Mouse (Mus musculus) ES-E14 (cell line): ENCODE data around the gene 2610528J11Rik. TPM values are rescaled to one million over a fixed set of nuclear protein-coding genes. Genes with fewer than 3 reads are reported as not detected.

Experiments
- DNase-seq: peaks from one replicate; pipeline ENCODE4 v3.0.0-alpha.2; 2013; ENCODE audit warnings: low read depth, low spot score
- H3K27ac ChIP-seq: 2 replicates; pipeline ENCODE4 v1.5.1; 2012; ENCODE audit warnings: low read depth, mild to moderate bottlenecking, low read length, moderate library complexity, mixed read lengths; ENCODE audit not compliant: poor library complexity, insufficient read depth, severe bottlenecking
- H3K36me3 ChIP-seq: 2 replicates; pipeline ENCODE4 v1.6.1; 2012; ENCODE audit warnings: mild to moderate bottlenecking, low read length, moderate library complexity, mixed read lengths; ENCODE audit not compliant: control insufficient read depth, poor library complexity, insufficient read depth, severe bottlenecking
- H3K4me1 ChIP-seq, 2 experiments: fragments of 150-350 bp in 1 of 2; sonication (generic) in 1 of 2; 2 replicates each; pipeline ENCODE4 v1.6.1; 2012; ENCODE audit warnings: low read length in 2 of 2, mild to moderate bottlenecking in 1 of 2, mixed read lengths in 1 of 2; ENCODE audit not compliant: control insufficient read depth in 2 of 2, insufficient read depth in 2 of 2, poor library complexity in 1 of 2
- H3K4me3 ChIP-seq, 2 experiments: fragments of 150-350 bp in 1 of 2; sonication (generic) in 1 of 2; 2 replicates each; pipeline ENCODE4 v1.5.1; 2012; ENCODE audit warnings: low read length in 2 of 2, low read depth in 1 of 2, mild to moderate bottlenecking in 1 of 2, mixed read lengths in 1 of 2; ENCODE audit not compliant: insufficient read depth in 1 of 2, poor library complexity in 1 of 2, severe bottlenecking in 1 of 2
- H3K9ac ChIP-seq: 2 replicates; pipeline ENCODE4 v1.6.1; 2012; ENCODE audit warnings: low read depth, mild to moderate bottlenecking, low read length, mixed read lengths; ENCODE audit not compliant: poor library complexity, insufficient read depth, severe bottlenecking
- H3K9me3 ChIP-seq: fragments of 150-350 bp; sonication (generic); 2 replicates; pipeline ENCODE4 v1.6.1; 2012; ENCODE audit warnings: low read depth, mild to moderate bottlenecking, low read length; ENCODE audit not compliant: control insufficient read depth, insufficient read depth
- CHD2 ChIP-seq: IDR thresholded peaks from 2 replicates; pipeline ENCODE4 v1.6.1; 2014; ENCODE audit warnings: mild to moderate bottlenecking, low read depth, low read length, inconsistent platforms
- HCFC1 ChIP-seq: IDR thresholded peaks from 2 replicates; pipeline ENCODE4 v1.6.1; 2012; ENCODE audit warnings: low read length, inconsistent platforms, borderline replicate concordance; ENCODE audit not compliant: insufficient read depth
- MAFK ChIP-seq: IDR thresholded peaks from 2 replicates; pipeline ENCODE4 v1.6.1; 2014; ENCODE audit warnings: mild to moderate bottlenecking, low read depth, low read length, inconsistent platforms; ENCODE audit not compliant: insufficient read depth
- ZC3H11A ChIP-seq: IDR thresholded peaks from 2 replicates; pipeline ENCODE4 v1.6.1; 2012; ENCODE audit warnings: low read depth, mild to moderate bottlenecking, inconsistent platforms, low read length, borderline replicate concordance
- ZNF384 ChIP-seq: IDR thresholded peaks from 2 replicates; pipeline ENCODE4 v1.6.1; 2012; ENCODE audit warnings: low read depth, low read length, inconsistent platforms
- in situ Hi-C, 2 experiments: fragments of 600-800 bp; cut with MboI; formaldehyde crosslinking; loops; one replicate each; pipeline ENCODE4 v1.15.1; 2025; ENCODE audit warnings: low sequenced_read_pairs in 2 of 2, inconsistent platforms in 1 of 2; ENCODE audit not compliant: unreplicated experiment in 2 of 2
- total RNA-seq: library from RNA; depleted of rRNA; stranded (reverse); fragments of 300-350 nt; gene quantifications from 2 replicates; pipeline ENCODE4 v1.2.3, GENCODE M21; 2012

2610528J11Rik gene
- total RNA-seq, 1 experiment: 3.2 TPM

DNA sequence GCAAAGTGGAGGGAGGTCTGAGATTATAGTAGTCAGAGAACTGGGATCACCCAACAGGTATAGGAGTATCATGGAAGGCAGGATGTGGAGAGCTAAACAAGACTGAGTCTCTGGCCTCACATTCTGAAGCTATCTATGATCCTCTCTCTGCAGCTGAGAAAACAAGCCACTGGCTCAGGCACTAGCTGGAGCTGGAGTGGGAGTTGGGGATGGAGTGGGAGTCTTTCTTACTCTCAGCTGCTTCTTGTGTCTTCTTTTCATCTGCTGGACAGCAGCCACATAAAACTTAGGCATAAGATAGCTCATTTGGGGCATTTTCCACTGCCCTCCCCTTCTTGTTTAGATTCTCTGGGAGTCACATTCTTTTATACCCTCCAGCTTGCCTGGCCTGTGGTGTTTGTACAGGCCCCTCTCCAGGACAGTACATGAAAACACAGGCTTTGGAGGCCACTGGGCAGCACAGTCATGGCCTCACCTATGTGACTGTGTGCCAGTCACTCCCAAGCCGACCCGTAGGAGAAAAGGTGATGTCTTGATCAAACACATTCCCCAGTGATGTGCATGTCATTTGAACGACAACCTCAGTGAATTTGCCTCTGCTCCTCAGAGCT is 26.3 kb downstream of the 2610528J11Rik start:
- no peak for TF ChIP-seq MAFK
- TF ChIP-seq CHD2: no peak
- TF ChIP-seq HCFC1: no peak
- TF ChIP-seq ZNF384: no peak
- no peak for TF ChIP-seq ZC3H11A
- no peak for DNase-seq
- Histone ChIP-seq H3K27ac (no peak overlapping the region), H3K4me1 (no peaks in the 10 kb centered on the region), H3K9me3 (no peaks in the 10 kb centered on the region), H3K4me3 (no peak overlapping the region), H3K36me3 (no peaks in the 10 kb centered on the region), H3K9ac (no peak overlapping the region)
- in situ Hi-C loops: no loop called here

DNA sequence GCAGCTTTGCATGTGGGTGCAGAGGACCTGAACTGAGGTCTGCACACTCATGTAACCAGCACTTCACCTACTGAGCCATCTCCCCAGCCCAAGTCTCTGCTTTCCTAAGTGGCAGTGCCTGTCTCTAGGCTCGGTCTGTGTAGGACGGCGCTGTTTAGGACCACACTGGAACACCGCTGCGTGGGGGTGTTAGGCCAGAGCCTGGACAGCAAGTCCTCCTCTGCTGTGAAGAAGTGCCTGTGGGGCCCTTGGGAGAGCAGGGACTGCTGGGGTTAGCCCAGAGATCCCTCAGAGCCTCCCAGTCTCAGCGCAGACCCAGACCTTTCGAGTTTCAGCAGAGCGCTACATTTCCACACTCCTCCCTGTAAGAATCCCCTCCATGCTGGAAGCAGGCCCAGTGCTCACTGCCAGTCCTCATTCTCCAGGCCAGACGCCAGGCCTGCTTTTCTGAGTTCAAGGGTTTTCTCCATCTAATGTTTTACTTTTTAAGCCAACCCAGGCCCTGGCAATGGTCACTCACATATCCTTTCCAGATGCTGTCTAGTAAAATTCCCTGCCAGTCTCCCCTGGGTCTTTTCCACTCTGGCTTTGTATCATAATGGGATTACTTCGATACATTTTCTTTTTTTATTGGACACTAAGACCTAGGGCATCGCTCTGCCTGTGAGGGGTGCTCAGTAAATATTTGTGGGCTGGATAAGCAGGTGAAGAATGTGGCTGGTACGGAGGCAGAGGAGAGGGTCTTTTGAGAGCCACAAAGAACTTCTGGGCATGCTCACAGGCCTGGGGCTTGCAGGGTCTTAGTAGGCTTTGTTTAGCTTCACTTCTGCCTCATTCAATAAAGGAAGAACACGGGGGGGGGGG is 37.5 kb downstream of the 2610528J11Rik start:
- no peak for DNase-seq
- Histone ChIP-seq H3K9me3 (no peaks in the 10 kb centered on the region), H3K27ac (no peak overlapping the region), H3K4me3 (no peak overlapping the region), H3K4me1 (peaks cover 0 to 3% of the 10 kb centered on the region in 2 experiments; a peak in 1 of 4 replicates), H3K36me3 (no peaks in the 10 kb centered on the region), H3K9ac (no peak overlapping the region)
- TF ChIP-seq HCFC1: no peak
- TF ChIP-seq CHD2: no peak
- TF ChIP-seq ZNF384: no peak
- no peak for TF ChIP-seq MAFK
- no peak for TF ChIP-seq ZC3H11A
- in situ Hi-C loops: loop anchor here in 1 of 2 experiments (10.0 kb wide), 1 partner anchor 109 kb away; the partner anchor contains the start of gene Mpl

DNA sequence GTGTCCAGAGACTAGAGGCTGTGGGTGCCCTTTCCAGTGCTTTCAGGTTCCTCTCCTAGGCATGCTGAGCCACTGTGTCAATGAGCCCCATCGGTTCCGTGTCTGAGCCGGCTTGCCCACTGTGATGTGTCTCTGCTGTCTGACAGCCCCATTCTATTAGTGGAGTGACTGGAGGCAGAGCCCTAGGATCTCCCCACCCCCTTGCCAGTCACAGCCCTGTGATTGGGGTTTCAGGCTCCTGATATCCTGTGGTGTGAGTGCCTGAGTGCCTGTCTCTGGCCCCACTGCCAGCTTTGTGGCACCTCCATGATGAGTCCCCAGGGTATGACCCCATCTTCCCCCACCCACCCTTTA is 38.1 kb downstream of the 2610528J11Rik start:
- H3K36me3 ChIP-seq: no peaks in the 10 kb centered on the region
- H3K9me3 ChIP-seq: no peaks in the 10 kb centered on the region
- in situ Hi-C loops: loop anchor here in 1 of 2 experiments (10.0 kb wide), 1 partner anchor 110 kb away; the partner anchor contains the start of gene Mpl

DNA sequence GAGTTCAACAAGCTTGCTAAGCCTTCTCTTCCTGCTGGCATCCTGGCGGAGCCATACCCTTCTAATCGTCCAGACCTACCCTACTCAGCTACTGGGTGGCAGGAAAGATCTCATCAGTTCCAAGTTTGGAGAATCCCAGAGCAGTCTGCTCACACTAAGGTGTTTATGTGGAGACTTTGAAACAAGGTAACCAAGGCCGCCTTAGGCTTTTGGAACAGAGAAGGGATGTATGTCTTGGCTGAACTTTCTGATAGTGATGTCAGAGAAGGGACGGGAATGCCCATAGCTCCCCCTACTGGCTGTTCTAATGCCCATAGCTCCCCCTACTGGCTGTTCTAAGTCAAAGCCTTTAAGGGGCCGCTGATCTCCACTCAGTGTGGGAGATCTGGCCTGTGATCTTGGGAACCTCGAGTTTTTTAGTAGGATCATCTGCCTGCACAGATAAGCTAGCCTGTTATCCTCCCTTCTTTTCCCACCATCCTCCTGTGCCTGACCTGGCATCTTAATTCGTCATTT is 39.4 kb downstream of the 2610528J11Rik start:
- peaks cover 0 to 3% of the 10 kb centered on the region in 2 experiments; a peak in 1 of 4 replicates for H3K4me1 ChIP-seq
- in situ Hi-C loops: loop anchor here in 1 of 2 experiments (10.0 kb wide), 1 partner anchor 111 kb away; the partner anchor contains the start of gene Mpl
- TF ChIP-seq ZC3H11A: peak; percentile 83
- no peak for TF ChIP-seq HCFC1
- TF ChIP-seq ZNF384: peak; percentile 66; the same call in 1 of the 2 replicates

More for the DNA sequence above, 38.1 kb downstream of the 2610528J11Rik start:
- TF ChIP-seq ZNF384: no peak
- no peak for TF ChIP-seq ZC3H11A
- H3K4me3 ChIP-seq: no peak overlapping the region
- no peak overlapping the region for H3K9ac ChIP-seq
- H3K4me1 ChIP-seq: peaks cover 0 to 3% of the 10 kb centered on the region in 2 experiments; a peak in 1 of 4 replicates
- no peak overlapping the region for H3K27ac ChIP-seq
- DNase-seq: no peak

More for the DNA sequence above, 39.4 kb downstream of the 2610528J11Rik start:
- Histone ChIP-seq H3K9ac (no peak overlapping the region), H3K4me3 (no peak overlapping the region), H3K36me3 (no peaks in the 10 kb centered on the region), H3K27ac (no peak overlapping the region), H3K9me3 (no peaks in the 10 kb centered on the region)
- peak; percentile 61 for DNase-seq
